Mouse (Mus musculus) gastrocnemius, postnatal 14 days (tissue): Measurements from ENCODE around the gene Gja5. TPM values are rescaled to one million over a fixed set of nuclear protein-coding genes. Genes with fewer than 3 reads are reported as not detected.

Experiments used
- DNase-seq: peaks from one replicate; pipeline ENCODE4 v3.0.0; 2021; ENCODE audit warnings: mixed read lengths
- intact Hi-C: fragments of 180-260 bp; cut with DNase I; formaldehyde crosslinking; loops from one replicate; pipeline ENCODE4 v1.15.1; 2025; ENCODE audit warnings: low total_unique reads
- total RNA-seq, 2 experiments: library from RNA; stranded (reverse); gene quantifications; 2 replicates each; pipeline ENCODE4 v1.2.3; 2021

Gja5 gene
- total RNA-seq, 2 experiments from 2014 or later = 3.1 to 3.9 TPM

GRCm38 (mm10) chr3:96924631-96925030 lies 20.1 kb downstream of the Gja5 start:
- intact Hi-C loops = no loop called here
- DNase-seq = no peak

DNA sequence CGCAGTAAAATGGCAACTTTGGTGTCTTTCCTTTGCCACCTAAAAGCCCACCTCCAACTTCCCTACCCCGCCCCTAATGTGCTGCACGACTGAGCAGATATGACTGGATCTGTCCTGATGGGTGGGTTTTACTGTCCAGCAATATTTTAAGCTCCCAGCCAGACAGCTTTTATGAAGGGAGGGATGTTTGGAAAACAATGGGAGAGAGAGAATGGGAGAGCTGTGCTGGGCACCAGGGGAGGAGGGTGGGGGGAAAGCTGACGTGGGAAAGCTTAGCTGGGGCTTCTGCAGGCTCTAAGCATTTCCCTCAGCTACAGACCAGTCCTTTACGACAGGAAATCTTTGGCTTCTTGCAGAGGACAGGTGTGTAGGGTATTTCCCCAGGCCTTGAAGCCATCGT lies 21.4 kb downstream of the Gja5 start, which contains the start of gene Gja8:
TSS of gene Gja8 (minus strand) at position 101 of the 400 bp plus-strand sequence.
- intact Hi-C loops = no loop called here
- DNase-seq = no peak

- intact Hi-C loops = no loop called here
- DNase-seq = no peak
Measured at GRCm38 (mm10) chr3:96931261-96931681, 26.8 kb downstream of the Gja5 start.

DNA sequence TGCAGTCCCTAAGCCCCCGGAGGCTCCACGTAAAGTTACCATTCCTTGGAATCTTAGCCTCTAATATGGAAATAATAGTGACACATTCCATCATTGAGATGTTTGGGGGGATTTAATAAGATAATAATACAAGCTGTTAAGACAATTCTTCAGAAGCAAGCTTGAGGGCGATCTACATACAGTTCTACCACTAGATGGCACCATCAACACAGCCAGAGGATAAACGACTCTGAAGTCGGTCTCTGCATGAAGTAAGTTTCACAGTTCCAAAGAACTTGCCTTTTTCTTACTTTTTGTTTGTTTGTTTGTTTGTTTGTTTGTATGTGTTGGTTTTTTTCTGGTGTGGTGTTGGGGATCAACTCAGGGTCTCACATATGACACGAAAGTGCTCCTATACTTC lies 31.7 kb downstream of the Gja5 start:
- no peak for DNase-seq
- intact Hi-C loops = loop anchor here (5.0 kb wide), 3 partner anchors 141 to 651 kb away; no protein-coding TSS in a partner anchor

DNA sequence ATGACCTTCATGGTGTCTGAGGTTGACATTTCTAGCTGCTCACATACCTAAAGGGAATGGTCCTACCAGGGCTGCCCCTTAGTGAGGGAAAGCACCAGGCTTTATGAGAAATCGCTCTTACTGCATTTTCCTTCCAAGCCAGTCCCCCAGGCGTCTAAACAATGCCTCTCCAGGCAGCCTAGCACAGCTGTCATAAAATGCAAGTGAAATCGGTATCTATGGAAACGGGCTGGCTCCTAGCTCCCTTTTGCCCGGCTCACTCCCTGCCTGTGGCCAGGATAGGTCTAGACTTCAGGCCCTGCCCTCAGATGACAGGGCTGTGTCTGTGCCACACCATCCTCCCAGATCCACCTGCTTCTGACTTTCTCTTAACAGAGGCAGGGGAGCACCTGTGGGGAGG lies 33.1 kb downstream of the Gja5 start:
- intact Hi-C loops = loop anchor here (2.0 to 5.0 kb wide), 4 partner anchors 140 to 650 kb away; no protein-coding TSS in a partner anchor
- no peak for DNase-seq

DNA sequence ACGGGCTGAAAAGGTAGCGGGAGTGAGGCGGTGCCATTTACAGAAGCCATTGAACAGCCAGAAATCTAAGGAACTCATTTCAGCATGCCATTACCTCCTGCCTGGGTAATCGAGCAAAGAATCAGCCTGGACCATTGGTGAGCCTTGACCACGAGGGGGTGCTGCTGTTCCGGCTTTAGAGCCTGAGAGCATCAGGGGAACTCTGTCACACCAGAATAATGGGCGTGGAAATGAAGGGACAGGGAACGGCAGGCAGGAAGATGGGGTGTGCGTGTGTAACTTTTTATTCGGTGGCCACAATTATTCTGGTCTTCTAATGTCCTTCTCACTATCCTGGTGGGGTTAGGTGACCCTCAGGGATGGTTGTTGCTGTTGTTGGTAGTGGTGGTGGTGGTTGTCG lies 34.2 kb downstream of the Gja5 start:
- intact Hi-C loops = loop anchor here (2.0 to 5.0 kb wide), 4 partner anchors 139 to 649 kb away; no protein-coding TSS in a partner anchor
- DNase-seq = peak; percentile 82

GRCm38 (mm10) chr3:96942706-96943105 lies 38.2 kb downstream of the Gja5 start:
- intact Hi-C loops = no loop called here
- DNase-seq = no peak

GRCm38 (mm10) chr3:96953489-96954233 lies 49.2 kb downstream of the Gja5 start:
- intact Hi-C loops = no loop called here
- DNase-seq = no peak

DNA sequence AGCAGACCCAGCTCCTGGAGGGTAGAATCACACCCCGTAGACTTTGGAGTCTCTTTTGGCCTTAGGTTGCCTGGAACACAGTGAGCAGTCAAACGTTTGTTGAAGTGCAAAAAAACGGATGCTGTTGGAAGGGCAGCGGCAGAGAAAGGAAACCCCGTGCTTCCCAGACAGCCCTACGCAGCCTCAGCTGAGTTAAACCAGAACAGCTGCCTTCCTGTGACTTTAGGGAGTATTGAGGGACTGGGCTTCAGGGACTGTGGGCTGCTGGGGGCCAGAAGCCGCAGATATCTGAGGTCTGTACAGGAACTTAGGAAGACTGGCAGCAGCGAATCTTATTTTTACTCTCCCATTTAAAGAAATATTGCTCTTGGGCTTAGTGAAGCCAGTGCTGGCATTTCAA lies 56.1 kb downstream of the Gja5 start:
- intact Hi-C loops = no loop called here

DNA sequence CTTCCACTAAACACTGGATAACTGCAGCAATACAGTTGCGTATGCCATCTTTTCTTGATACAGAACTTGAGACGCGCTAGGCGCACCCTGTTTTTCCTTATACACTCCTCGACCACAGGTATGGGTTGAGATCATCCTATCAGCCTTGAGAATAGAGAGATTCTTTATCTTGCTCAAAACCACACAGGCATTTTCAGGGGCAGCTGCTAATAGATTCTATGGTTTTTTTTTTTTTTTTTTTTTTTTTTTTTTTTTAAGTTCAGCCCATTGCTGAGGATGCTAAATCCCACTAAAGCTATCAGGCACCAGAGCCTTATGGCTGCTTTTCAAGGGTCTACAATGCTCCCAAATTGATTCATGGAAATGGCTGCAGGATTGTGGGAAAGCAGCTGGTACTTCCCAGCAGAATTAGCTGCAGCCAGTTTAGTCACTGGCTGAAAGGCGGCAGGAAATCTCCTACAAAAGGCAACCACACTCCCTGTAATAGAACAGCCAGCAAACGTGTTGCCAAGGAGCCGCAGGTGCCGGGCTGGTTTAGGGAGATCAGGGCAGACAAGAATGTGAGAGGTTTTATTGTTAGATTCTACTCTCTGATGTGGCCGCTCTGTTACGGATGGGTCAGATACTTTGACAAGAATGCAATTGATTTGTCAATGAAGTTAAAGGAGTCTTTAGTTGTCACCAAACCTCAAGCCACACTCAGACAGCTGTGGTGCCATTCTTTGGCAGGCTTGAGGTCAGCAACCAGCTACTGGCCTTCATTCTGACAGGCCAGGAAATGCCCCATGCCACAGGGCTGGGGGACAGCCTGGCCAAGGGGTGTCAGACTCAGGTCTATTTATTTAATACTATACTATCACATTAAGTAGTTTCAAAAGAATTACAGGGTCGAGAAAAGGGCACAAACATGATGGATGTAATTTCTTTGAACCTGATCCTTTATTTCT lies 58.9 kb downstream of the Gja5 start:
- no peak for DNase-seq
- intact Hi-C loops = no loop called here

More for the DNA sequence above, 56.1 kb downstream of the Gja5 start:
- DNase-seq = no peak

- intact Hi-C loops = no loop called here
- no peak for DNase-seq
Measured at GRCm38 (mm10) chr3:96970986-96971385, 66.5 kb downstream of the Gja5 start.

DNA sequence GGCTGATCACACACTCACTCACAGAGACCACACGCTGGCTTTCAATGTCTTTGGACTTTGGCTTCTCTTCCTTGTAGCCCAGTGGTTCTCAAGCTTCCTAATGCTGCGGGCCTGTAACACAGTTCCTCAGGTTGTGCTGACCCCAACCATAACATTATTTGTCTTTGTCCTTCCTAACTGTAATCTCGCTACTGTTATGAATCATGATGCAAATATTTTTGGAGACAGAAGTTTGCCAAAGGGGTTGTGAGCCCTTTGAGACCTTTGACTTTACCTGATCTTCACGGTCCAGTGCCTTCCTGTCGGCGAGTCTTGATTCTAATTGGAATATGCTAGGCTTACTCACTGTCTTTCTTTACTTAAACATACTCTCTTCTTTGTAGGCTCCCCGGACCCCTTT lies 70.0 kb downstream of the Gja5 start:
- no peak for DNase-seq
- intact Hi-C loops = no loop called here

- intact Hi-C loops = no loop called here
Measured at GRCm38 (mm10) chr3:96975628-96976027, 71.1 kb downstream of the Gja5 start.

DNA sequence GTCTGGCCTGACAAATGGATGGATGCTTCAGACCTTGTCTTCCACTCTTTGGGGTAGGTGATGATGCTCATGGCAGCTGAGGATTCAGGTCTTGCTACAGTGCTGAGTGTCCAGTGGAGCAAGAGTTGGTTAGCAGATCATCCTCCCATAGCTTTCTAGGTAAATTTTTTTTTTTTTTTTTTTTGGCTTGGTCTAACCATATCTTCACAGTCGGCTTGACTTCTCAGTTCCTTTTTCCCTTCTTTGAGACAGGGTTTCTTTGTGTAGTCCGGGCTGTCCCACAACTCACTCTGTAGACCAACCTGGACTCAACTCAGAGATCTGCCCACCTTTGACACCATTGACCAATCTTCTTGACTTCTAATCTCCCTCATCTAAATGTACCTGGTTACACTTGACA lies 73.0 kb downstream of the Gja5 start:
- no peak for DNase-seq
- intact Hi-C loops = no loop called here

More at GRCm38 (mm10) chr3:96975628-96976027, 71.1 kb downstream of the Gja5 start:
- no peak for DNase-seq

DNA sequence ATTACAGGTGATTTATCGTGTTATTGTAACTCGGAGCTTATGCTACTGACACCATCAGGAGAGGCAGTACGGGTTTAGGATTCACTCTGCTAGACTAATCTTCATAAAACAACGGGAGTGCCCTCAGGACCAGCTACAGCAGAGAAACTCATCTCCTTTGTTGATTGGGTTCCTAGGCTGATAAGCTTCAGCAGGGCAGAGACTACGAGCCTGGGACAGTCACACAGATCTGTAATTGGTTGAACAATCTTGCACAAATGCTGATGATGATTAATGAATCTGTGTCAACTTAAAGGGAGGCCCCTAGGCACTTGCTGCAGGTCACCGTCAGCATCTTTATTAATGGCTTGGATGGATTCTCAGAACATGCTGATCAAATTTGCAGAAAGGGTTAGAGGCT lies 74.0 kb downstream of the Gja5 start:
- no peak for DNase-seq
- intact Hi-C loops = no loop called here

GRCm38 (mm10) chr3:96979020-96979419 lies 74.5 kb downstream of the Gja5 start:
- no peak for DNase-seq
- intact Hi-C loops = no loop called here

DNA sequence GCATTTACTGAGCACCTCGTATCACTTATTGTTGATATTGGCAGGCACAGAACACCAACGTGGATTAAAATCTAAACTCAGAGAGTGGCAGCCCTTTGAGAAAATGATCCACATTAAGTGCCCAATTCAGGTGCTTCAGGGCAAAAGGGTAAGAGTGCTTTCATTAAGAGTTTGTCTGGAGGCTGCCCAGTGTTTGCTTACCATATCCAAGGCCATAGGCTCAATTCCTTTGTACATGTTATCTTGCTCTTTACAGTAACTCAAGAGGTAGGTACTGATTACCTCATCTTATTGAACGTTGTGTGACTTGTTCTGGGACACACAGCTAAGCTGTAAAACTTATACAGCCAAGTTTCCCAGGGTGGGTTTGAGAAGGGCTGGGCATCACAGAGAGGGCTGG lies 77.3 kb downstream of the Gja5 start:
- intact Hi-C loops = no loop called here
- no peak for DNase-seq

DNA sequence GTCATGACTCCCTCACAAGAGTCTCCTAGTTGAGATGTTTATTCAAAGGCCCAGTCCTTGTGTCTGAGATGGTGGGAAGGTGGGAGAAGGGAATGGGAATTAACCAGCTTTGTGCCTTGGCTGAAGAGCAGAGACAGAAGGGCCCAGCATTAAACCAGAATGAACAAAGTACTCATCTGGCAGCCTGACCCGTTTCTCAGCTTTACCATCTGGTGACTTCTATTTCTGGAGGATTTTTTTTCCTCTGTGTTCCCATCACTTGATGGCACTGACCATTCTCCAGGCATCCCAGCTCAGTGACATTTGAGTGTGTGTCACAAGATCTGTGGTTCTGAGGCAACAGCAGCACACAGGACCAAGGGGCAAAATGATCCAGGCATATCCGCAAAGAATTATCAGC lies 78.2 kb downstream of the Gja5 start:
- intact Hi-C loops = no loop called here
- DNase-seq = no peak

GRCm38 (mm10) chr3:96992526-96992925 lies 88.0 kb downstream of the Gja5 start:
- intact Hi-C loops = no loop called here
- no peak for DNase-seq

- intact Hi-C loops = no loop called here
- DNase-seq = no peak
Measured at GRCm38 (mm10) chr3:96997770-96998169, 93.3 kb downstream of the Gja5 start.
